Mouse (Mus musculus) C2C12 (cell line): ENCODE results near the gene Os9.

Experiments used
- CEBPB ChIP-seq: IDR thresholded peaks from one replicate; pipeline ENCODE4 v1.6.1; 2011; ENCODE audit warnings: low read depth, mild to moderate bottlenecking, control low read depth, moderate library complexity
- CTCF ChIP-seq: IDR thresholded peaks from one replicate; pipeline ENCODE4 v1.5.1; 2011; ENCODE audit not compliant: control insufficient read depth, insufficient read depth, insufficient read length
- MAX ChIP-seq: IDR thresholded peaks from one replicate; pipeline ENCODE4 v1.6.1; 2011; ENCODE audit warnings: mild to moderate bottlenecking, control low read depth

DNA sequence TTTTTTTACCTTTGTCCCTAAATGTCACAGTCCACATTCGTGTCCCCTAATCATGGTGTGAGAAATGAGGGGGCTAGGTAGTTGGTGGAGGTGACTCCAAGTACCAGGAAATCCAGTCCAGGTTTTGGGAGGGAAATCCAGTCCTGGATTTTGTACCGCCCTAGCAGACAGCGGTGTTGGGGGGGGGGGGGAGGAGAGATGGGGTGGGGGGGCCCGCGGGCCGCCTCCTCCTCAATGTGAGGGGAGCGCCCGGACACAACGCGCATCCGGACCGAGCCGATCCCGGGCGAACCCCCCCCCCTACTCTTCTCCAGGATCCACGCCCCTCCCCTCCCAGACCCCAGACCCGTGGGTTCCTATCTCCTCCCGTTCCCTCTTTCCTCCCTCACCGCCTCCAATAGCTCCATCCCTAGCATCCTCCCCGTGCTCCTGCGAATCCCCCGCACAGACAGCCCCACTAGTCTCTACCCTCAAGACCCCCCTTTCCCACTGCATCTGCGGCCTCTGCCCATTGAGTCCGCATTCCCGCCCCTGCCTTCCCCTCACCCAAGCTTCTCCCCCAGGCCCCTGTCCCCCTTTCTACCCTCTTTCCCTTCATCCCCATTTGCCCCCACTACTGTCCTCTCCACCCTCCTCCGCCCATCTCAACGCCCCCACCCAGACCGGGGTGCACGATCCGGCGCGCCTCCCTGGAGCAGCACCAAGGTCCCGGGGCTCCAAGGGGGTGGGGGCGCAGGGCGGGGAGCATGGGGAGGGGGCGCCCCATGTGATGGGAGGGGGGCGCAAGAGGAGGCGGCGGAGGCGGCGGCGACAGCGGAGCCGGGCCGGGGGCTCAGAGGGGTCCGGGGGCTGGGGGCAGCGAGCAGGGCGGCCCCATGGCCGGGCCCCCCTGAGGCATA, 42.0 kb downstream of the Os9 start:
- TF ChIP-seq CTCF, result no peak
- no peak for TF ChIP-seq MAX
- TF ChIP-seq CEBPB, result no peak
